Mouse (Mus musculus) CH12.LX (cell line): ENCODE measurements at regions not wholly inside any gene's neighbourhood (a gene's known extent, or its start where the extent isn't known, plus 50 kb on each side); places are given as distances from the start of the nearest gene placed in this dataset.

Experiments used
- DNase-seq: peaks from one replicate; pipeline ENCODE4 v3.0.0-alpha.2; 2013; ENCODE audit errors: extremely low read depth
- H3K27ac ChIP-seq: 2 replicates; pipeline ENCODE4 v1.5.1; 2012; ENCODE audit warnings: low read depth, mild to moderate bottlenecking, control low read depth, moderate library complexity; ENCODE audit not compliant: insufficient read depth
- H3K27me3 ChIP-seq: replicated peaks from 2 replicates; pipeline ENCODE3; 2012; ENCODE audit warnings: inconsistent platforms
- H3K36me3 ChIP-seq, 2 experiments: replicated peaks in 1 of 2; 2 replicates each; pipeline versions ENCODE3 to v1.6.1; 2012; ENCODE audit warnings: inconsistent platforms in 1 of 2, low read length in 1 of 2, mild to moderate bottlenecking in 1 of 2, mixed read lengths in 1 of 2, moderate library complexity in 1 of 2; ENCODE audit not compliant: control insufficient read depth in 1 of 2, insufficient read depth in 1 of 2
- H3K4me1 ChIP-seq, 2 experiments: 2 replicates each; pipeline ENCODE4 v1.6.1; 2012; ENCODE audit warnings: inconsistent platforms in 1 of 2, moderate library complexity in 1 of 2; ENCODE audit not compliant: insufficient read depth in 2 of 2, control insufficient read depth in 1 of 2
- H3K4me2 ChIP-seq: 2 replicates; pipeline ENCODE4 v1.6.1; 2012; ENCODE audit warnings: low read depth, mild to moderate bottlenecking, control low read depth; ENCODE audit not compliant: poor library complexity, insufficient read depth, severe bottlenecking
- H3K4me3 ChIP-seq, 3 experiments: fragments of 150-350 bp in 1 of 3; sonication (generic) in 1 of 3; replicated peaks in 1 of 3; 2 replicates each; pipeline versions ENCODE3 to v1.5.1; 2011 to 2012; ENCODE audit warnings: low read depth in 2 of 3, low read length in 2 of 3, mild to moderate bottlenecking in 2 of 3, moderate library complexity in 2 of 3, control low read depth in 1 of 3, improper control_type of control experiment in 1 of 3, inconsistent platforms in 1 of 3, mixed read lengths in 1 of 3; ENCODE audit not compliant: poor library complexity in 1 of 3
- H3K79me2 ChIP-seq: replicated peaks from 2 replicates; pipeline ENCODE4 v1.6.1; 2012; ENCODE audit warnings: mild to moderate bottlenecking, moderate library complexity; ENCODE audit not compliant: control insufficient read depth, poor library complexity, insufficient read depth, severe bottlenecking; ENCODE audit errors: extremely low read depth
- H3K9ac ChIP-seq: 2 replicates; pipeline ENCODE4 v1.6.1; 2012; ENCODE audit warnings: low read depth, mild to moderate bottlenecking, control low read depth, moderate library complexity; ENCODE audit not compliant: insufficient read depth
- H3K9me3 ChIP-seq: replicated peaks from 2 replicates; pipeline ENCODE3; 2012; ENCODE audit warnings: low read length, inconsistent platforms, mixed read lengths
- BHLHE40 ChIP-seq: IDR thresholded peaks from 2 replicates; pipeline ENCODE4 v1.6.1; 2011; ENCODE audit warnings: mild to moderate bottlenecking, low read depth, low read length, improper control_type of control experiment
- CHD2 ChIP-seq: IDR thresholded peaks from 2 replicates; pipeline ENCODE4 v1.6.1; 2011; ENCODE audit warnings: low read length, improper control_type of control experiment
- CTCF ChIP-seq, 2 experiments: IDR thresholded peaks in 1 of 2; conservative IDR thresholded peaks in 1 of 2; 2 replicates each; pipeline ENCODE4 v1.5.1; 2011 to 2012; ENCODE audit warnings: low read depth in 2 of 2, low read length in 2 of 2, improper control_type of control experiment in 1 of 2, inconsistent platforms in 1 of 2, mild to moderate bottlenecking in 1 of 2, moderate library complexity in 1 of 2
- E2F4 ChIP-seq: IDR thresholded peaks from 2 replicates; pipeline ENCODE4 v1.6.1; 2011; ENCODE audit warnings: low read depth, low read length, improper control_type of control experiment; ENCODE audit not compliant: insufficient replicate concordance
- EP300 ChIP-seq: IDR thresholded peaks from 2 replicates; pipeline ENCODE4 v1.6.1; 2011; ENCODE audit warnings: low read length, improper control_type of control experiment
- ETS1 ChIP-seq: conservative IDR thresholded peaks from 2 replicates; pipeline ENCODE4 v1.6.1; 2012; ENCODE audit warnings: low read depth, mild to moderate bottlenecking, inconsistent platforms, low read length, improper control_type of control experiment, moderate library complexity
- GABPA ChIP-seq: IDR thresholded peaks from 2 replicates; pipeline ENCODE4 v1.6.1; 2012; ENCODE audit warnings: low read depth, low read length, improper control_type of control experiment, inconsistent platforms; ENCODE audit not compliant: insufficient replicate concordance
- JUN ChIP-seq: IDR thresholded peaks from 2 replicates; pipeline ENCODE4 v1.6.1; 2011; ENCODE audit warnings: low read depth, mild to moderate bottlenecking, low read length, improper control_type of control experiment, moderate library complexity; ENCODE audit not compliant: insufficient read depth
- MAFK ChIP-seq: IDR thresholded peaks from 2 replicates; pipeline ENCODE4 v1.6.1; 2011; ENCODE audit warnings: low read length, improper control_type of control experiment; ENCODE audit not compliant: insufficient replicate concordance
- MAX ChIP-seq: IDR thresholded peaks from 2 replicates; pipeline ENCODE4 v1.6.1; 2011; ENCODE audit warnings: low read length, improper control_type of control experiment
- MEF2A ChIP-seq: IDR thresholded peaks from 2 replicates; pipeline ENCODE4 v1.6.1; 2014; ENCODE audit warnings: low read depth, mild to moderate bottlenecking, inconsistent platforms, low read length, improper control_type of control experiment, borderline replicate concordance
- MYC ChIP-seq: IDR thresholded peaks from 2 replicates; pipeline ENCODE4 v1.6.1; 2011; ENCODE audit warnings: low read depth, mild to moderate bottlenecking, improper control_type of control experiment, low read length
- NELFE ChIP-seq: IDR thresholded peaks from 2 replicates; pipeline ENCODE4 v1.6.1; 2011; ENCODE audit warnings: low read depth, low read length, improper control_type of control experiment
- POLR2A ChIP-seq: IDR thresholded peaks from 2 replicates; pipeline ENCODE4 v1.6.1; 2011; ENCODE audit warnings: low read depth, mild to moderate bottlenecking, improper control_type of control experiment, low read length
- RCOR1 ChIP-seq: conservative IDR thresholded peaks from 2 replicates; pipeline ENCODE4 v1.6.1; 2012; ENCODE audit warnings: low read depth, mild to moderate bottlenecking, inconsistent platforms, low read length, improper control_type of control experiment
- SMC3 ChIP-seq: IDR thresholded peaks from 2 replicates; pipeline ENCODE4 v1.6.1; 2011; ENCODE audit warnings: low read depth, low read length, improper control_type of control experiment
- TBP ChIP-seq: conservative IDR thresholded peaks from 2 replicates; pipeline ENCODE4 v1.6.1; 2011; ENCODE audit warnings: low read depth, low read length, improper control_type of control experiment
- USF2 ChIP-seq: conservative IDR thresholded peaks from 2 replicates; pipeline ENCODE4 v1.6.1; 2011; ENCODE audit warnings: low read depth, low read length, improper control_type of control experiment
- ZC3H11A ChIP-seq: IDR thresholded peaks from 2 replicates; pipeline ENCODE4 v1.6.1; 2012; ENCODE audit warnings: low read depth, mild to moderate bottlenecking, inconsistent platforms, low read length, improper control_type of control experiment
- ZMIZ1 ChIP-seq: IDR thresholded peaks from 2 replicates; pipeline ENCODE4 v1.6.1; 2012; ENCODE audit warnings: low read depth, mild to moderate bottlenecking, inconsistent platforms, low read length, improper control_type of control experiment
- dilution Hi-C: fragments of 300-500 bp; cut with MboI; formaldehyde crosslinking; loops from 2 replicates; pipeline ENCODE4 v1.14.3; 2020; ENCODE audit warnings: low sequenced_read_pairs; ENCODE audit not compliant: extremely low pct_unique_long_range_greater_than_20kb, extremely low pct_ligation_motif_present
- in situ Hi-C: fragments of 300-500 bp; cut with MboI; formaldehyde crosslinking; loops from 3 replicates; pipeline ENCODE4 v1.14.3; 2019; ENCODE audit warnings: low sequenced_read_pairs, low pct_ligation_motif_present, low pct_unique_long_range_greater_than_20kb, mixed read lengths

- no peak for DNase-seq
- no peaks in the 10 kb centered on the region for H3K36me3 ChIP-seq
- H3K79me2 ChIP-seq: no peaks in the 10 kb centered on the region
- dilution Hi-C loops (no loop called here), in situ Hi-C loops (no loop called here)
- H3K9ac ChIP-seq: no peak overlapping the region
- no peak overlapping the region for H3K27ac ChIP-seq
- H3K9me3 ChIP-seq: peaks cover 60% of the 10 kb centered on the region
- H3K4me3 ChIP-seq: no peak overlapping the region
- no peaks in the 10 kb centered on the region for H3K4me1 ChIP-seq
- no peak overlapping the region for H3K4me2 ChIP-seq
- H3K27me3 ChIP-seq: no peaks in the 10 kb centered on the region
- TF ChIP-seq POLR2A: no peak
These were observed 256.8 kb upstream of the Sox11 start for GRCm38 (mm10) chr12:27599149-27599548.

GRCm38 (mm10) chr12:27597878-27598277, 255.5 kb upstream of the Sox11 start:
- TF ChIP-seq MAFK (no peak), POLR2A (no peak), E2F4 (no peak), MAX (no peak), RCOR1 (no peak), MYC (no peak), TBP (no peak), CHD2 (no peak), GABPA (no peak), JUN (no peak)
- no peak overlapping the region for H3K9ac ChIP-seq
- no peaks in the 10 kb centered on the region for H3K36me3 ChIP-seq
- no peak for DNase-seq
- H3K9me3 ChIP-seq: peaks cover 60% of the 10 kb centered on the region
- H3K79me2 ChIP-seq: no peaks in the 10 kb centered on the region
- dilution Hi-C loops (no loop called here), in situ Hi-C loops (no loop called here)
- no peak overlapping the region for H3K27ac ChIP-seq
- no peak overlapping the region for H3K4me3 ChIP-seq
- H3K4me2 ChIP-seq: no peak overlapping the region
- no peaks in the 10 kb centered on the region for H3K27me3 ChIP-seq
- no peaks in the 10 kb centered on the region for H3K4me1 ChIP-seq

GRCm38 (mm10) chr12:27597322-27597721, 254.9 kb upstream of the Sox11 start:
- H3K4me2 ChIP-seq: no peak overlapping the region

More at GRCm38 (mm10) chr12:27597322-27597721, 254.9 kb upstream of the Sox11 start:
- dilution Hi-C loops: no loop called here
- Histone ChIP-seq H3K4me3 (no peak overlapping the region), H3K36me3 (no peaks in the 10 kb centered on the region), H3K9me3 (peaks cover 63% of the 10 kb centered on the region), H3K9ac (no peak overlapping the region), H3K79me2 (no peaks in the 10 kb centered on the region), H3K4me1 (no peaks in the 10 kb centered on the region), H3K27me3 (no peaks in the 10 kb centered on the region), H3K27ac (no peak overlapping the region)
- TF ChIP-seq ETS1 (no peak), ZC3H11A (no peak), E2F4 (no peak), MEF2A (no peak), SMC3 (no peak), EP300 (no peak), RCOR1 (no peak), CTCF (conservative IDR thresholded peaks at IDR 0.05 in 1 of 2, IDR thresholded peaks at IDR 0.05 in 1 of 2; ENCODE audit: low read depth in 2 of 2, low read length in 2 of 2) (no peak), MYC (no peak), NELFE (no peak), USF2 (no peak), ZMIZ1 (no peak), BHLHE40 (no peak)
- in situ Hi-C loops: no loop called here
- no peak for DNase-seq
